Mouse (Mus musculus) gonadal fat pad, adult 2 months (tissue): ENCODE data around the gene Sgsh. TPM values are rescaled to one million over a fixed set of nuclear protein-coding genes. Genes with fewer than 3 reads are reported as not detected.

Source experiments
- DNase-seq: peaks from one replicate; pipeline ENCODE4 v3.0.0-alpha.2; 2012; ENCODE audit warnings: low read depth
- polyA plus RNA-seq: library from polyadenylated mRNA; depleted of rRNA; stranded (reverse); fragments of >200 nt; gene quantifications from 2 replicates; pipeline ENCODE4 v1.2.3, GENCODE M21; 2012; rRNA removed

The Sgsh gene
- polyA plus RNA-seq, 1 experiment = 33.4 TPM

DNA sequence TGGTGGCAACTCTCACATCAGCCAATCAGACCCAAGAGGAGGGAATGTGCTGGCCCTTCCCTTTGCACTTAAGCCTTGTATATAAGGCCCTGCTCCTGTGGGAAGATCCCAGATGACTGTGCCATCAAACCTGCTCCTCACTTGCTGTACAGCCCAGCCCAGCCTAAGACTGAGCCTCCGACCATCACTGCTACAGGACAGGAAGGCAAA lies 47.8 kb downstream of the Sgsh start, which contains the start of gene Card14:
TSS of gene Card14 (plus strand) at position 111 of the 210 bp plus-strand sequence.
- DNase-seq = no peak

DNA sequence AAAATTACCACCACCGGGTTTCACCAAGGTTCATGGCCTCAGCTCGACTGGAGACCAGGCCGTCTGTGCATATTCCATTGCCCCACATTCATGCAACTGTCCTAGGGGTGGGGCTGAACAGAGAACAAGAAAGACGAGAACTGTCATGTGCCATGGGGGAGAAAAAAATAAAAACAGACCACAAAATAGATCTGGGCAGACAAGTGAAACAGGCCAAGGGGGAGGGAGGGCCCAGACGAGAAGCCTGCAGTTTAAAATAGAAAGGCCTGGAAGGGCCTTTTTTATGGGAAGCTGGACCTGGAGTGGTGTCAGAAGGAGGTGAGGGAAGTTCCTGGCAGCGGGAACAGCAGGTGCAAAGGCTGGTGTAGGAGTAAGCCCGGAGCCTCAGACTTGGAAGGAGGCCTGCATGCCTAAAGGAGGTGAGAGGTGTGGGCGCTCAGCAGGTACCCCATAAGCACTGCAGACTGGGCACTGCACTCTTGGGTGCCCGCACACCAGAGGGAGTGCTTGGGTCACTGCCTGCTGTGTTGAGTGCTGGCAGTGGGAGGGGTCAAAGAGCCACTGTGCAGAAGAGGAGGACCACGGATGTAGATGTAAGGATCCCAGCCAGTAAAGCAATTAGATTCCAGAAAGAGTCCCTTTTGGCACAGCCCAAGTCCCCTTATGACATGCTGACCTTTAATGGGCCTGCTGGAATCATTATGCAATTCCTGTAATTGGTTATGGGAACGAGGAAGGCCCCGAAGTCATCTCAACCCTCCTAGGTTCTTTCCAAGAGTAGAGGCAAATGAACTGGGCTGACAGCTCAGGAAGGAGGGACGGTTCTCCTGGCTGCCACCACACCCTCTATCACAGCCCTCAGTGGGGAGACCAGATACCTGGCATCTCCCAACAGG lies 48.3 kb downstream of the Sgsh start:
- peak; percentile 73 for DNase-seq

DNA sequence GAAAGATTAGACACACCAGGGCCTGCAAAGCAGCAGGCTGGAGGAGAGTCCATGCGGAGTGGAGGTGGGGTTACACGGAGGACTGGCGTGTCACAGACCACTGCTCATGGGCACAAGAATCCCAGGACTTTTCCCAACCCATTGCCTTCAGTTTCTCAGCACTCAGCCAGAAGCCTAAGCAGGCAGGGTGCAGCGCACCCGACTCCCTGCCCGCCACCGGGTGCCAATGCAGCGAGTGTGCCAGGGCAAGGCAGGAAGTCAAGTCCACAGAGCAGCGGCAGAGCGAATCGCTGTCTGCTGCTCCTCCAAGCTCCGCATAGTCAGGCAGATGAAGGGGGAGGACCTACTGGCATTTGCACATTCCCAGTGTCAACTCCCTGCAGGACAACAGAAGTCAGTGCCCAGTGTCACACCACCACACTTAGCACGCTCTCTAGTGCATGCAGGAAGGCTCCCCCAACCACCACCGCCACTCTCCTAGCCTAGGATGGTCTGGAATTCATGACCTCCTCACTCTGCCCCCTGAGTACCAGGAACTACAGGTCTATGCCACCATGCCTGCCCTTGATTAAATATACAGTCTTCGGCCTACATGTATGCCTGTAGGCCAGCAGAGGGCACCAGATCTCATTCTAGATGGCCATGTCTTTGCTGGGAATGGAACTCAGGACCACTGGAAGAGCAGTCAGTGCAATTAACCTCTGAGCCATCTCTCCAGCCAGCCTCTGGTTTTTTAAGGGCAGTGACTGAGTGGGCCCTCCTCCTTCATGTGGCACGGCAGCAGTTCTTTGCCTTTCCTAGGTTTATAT lies 50.2 kb downstream of the Sgsh start:
- no peak for DNase-seq

DNA sequence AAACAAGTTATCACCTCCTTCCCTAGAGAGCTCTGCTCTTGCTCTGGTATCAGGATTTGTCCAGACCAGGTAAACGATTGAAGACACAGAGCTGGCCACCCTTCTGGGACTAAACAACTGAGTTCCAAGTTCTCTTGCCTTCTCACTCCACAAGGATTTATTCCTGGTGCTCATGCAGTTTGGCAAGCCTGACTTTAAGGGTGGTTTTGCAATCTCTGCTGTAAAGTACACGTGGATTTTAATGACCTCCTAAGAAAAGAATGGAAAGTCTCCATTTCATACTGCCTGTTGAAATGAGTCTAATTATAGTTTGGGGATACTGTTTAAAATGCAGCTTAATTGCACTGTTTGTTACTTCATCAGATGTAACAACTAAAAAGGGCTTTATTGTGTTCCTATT lies 54.4 kb downstream of the Sgsh start:
- DNase-seq = no peak

DNA sequence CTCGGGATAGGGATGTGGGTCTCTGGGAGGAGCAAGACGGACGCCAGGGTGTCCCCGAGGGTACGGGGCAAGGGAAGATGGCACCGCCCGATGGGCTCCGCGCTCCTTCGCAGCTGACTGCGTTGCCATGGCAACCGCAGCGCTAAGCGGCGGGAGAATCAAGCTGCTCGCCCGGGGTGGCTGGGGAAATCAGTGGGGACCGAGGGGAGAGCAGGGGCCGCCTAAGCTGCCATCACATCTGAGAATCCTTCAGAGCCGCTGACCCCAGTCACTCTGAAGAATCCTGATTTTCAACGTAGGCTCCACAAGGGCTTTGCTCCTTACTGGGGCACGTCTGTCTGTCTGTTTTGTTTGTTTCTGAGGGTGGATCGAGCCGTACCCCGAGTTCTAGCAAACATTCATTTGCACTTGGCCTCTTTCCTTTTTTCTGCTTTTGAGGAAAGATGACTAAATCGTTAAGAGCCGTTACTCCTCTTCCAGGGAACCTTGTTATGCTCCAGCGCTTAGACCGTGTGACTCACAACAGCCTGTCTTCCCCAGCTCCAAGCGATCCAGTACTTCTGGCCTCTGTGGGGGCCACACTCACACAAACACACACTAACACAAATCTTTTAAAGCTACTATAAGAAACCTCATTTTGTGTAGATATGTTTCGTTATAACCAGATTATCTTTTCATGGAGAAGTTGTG lies 54.9 kb downstream of the Sgsh start:
- no peak for DNase-seq

DNA sequence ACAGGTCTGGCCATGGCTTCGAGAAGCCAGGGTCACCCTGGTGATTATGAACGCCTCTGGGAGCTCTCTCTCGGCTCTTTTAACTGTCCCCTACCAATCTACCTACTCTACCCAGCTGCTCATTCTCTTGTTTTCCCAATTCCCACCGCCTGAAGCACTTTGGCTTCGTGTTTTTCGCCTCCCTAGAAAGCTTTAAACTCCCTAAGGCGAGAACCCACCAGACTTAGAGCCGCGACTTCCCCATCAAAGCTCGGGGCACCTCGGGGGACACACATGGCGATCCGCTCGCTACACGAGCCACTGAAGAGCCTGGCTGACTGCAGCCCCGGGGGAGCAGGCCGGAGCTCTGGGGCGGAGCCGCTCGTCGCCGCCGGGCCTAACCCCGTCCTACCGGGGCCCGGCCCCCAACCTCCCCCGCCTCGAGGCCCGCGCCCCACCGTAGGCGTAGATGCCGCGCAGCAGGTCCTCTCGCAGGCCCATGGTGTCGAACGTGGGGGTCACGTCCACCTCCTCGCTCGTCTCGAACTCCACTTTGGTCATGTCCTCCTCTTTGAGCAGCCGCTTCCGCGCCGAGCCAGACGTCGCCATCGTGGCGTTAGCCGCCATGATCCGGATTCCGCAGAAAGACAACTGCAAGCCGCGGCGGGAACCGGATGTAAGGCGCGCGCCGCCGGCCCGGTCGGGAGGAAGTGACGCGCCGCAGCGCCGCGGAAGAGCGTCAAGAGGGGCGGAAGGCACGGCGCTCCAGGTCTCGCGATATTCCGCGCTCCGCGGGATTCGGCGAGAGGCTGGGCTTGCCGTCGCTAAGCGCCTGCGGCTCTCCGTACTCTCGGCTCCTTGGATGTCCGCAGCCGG lies 55.7 kb downstream of the Sgsh start, which contains the start of gene Eif4a3:
TSS of gene Eif4a3 (minus strand) at position 699 of the 855 bp plus-strand sequence.
- peak; percentile 64 for DNase-seq

DNA sequence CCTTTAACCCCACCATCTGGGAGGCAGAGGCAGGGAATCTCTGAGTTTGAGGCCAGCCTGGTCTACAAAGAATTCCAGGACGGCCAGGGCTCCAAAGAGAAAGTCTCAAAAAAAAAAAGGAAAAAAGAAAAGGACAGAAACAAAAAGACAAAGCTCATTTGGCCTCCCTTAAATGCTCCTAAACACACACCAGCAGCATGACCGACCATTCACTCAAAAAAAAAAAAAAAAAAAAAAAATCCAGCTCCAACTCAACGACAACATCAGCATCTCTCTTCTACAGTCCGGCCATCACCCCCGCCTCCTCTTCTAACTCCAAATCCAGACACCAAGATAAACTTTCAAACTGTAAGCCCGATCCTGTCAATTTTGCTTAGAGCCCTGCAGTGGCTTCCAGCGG lies 56.4 kb downstream of the Sgsh start:
- DNase-seq = no peak

DNA sequence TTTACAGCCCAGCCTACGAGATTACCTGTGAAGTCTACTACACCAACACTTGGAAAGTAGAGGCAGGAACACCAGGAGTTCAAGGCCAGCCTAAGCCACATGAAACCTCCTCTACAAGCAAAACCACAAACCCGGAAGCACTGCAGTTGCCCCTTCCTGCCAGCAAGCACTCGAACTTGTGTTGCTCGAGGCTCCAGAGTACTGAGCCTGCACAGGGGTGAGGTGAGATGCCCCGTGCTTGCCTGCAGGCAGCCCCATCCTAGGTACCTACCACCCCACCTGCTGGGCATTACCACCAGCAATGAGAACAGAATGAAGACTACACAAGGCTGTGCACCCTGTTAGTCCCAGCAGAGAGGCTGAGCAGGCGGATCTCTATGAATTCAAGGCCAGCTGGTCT lies 57.3 kb downstream of the Sgsh start:
- no peak for DNase-seq

Other genes starting within 250 kb of the Sgsh start
- 10.5 and 10.6 TPM in 2 replicates for gene Tbc1d16, start 127.0 kb downstream of the Sgsh start, polyA plus RNA-seq
- 2.0 and 4.1 TPM in 2 replicates for gene Ccdc40, start 127.0 kb downstream of the Sgsh start, polyA plus RNA-seq
- gene Gaa, start 87.6 kb downstream of the Sgsh start, polyA plus RNA-seq = 161 and 193 TPM in 2 replicates
- 104 and 113 TPM in 2 replicates for gene Eif4a3, start 55.4 kb downstream of the Sgsh start, polyA plus RNA-seq
- 2.3 and 3.0 TPM in 2 replicates for gene Card14, start 47.8 kb downstream of the Sgsh start, polyA plus RNA-seq
- gene Slc26a11, start within 50 bp of the Sgsh start, polyA plus RNA-seq = 19.6 and 21.2 TPM in 2 replicates
- gene Rnf213, start 37.6 kb upstream of the Sgsh start, polyA plus RNA-seq = 21.2 and 24.2 TPM in 2 replicates
- gene Endov, start 135.8 kb upstream of the Sgsh start, polyA plus RNA-seq = 18.3 TPM in 2 replicates
- gene Nptx1, start 192.2 kb upstream of the Sgsh start, polyA plus RNA-seq = 7.8 and 14.4 TPM in 2 replicates
- 26.3 and 36.1 TPM in 2 replicates for gene Rptor, start 247.4 kb upstream of the Sgsh start, polyA plus RNA-seq